Mouse (Mus musculus) limb, embryonic 11.5 days (tissue): ENCODE measurements at regions not wholly inside any gene's neighbourhood (a gene's known extent, or its start where the extent isn't known, plus 50 kb on each side); places are given as distances from the start of the nearest gene placed in this dataset.
A peak's percentile ranks its signal among the peaks of the same experiment; 100 is the strongest.

ENCODE experiments used
- ATAC-seq: fragments of 200-750 bp; cut with Nextera tagmentation; 2 replicates; pipeline ENCODE4 v1.8.0; 2017; ENCODE audit warnings: low read depth; ENCODE audit not compliant: insufficient number of reproducible peaks, low FRiP score, low TSS enrichment
- DNase-seq: peaks from one replicate; pipeline ENCODE4 v3.0.0-alpha.2; 2015; ENCODE audit warnings: low spot score
- H3K27ac ChIP-seq: fragments of 300-500 bp; sonication (generic); replicated peaks from 2 replicates; pipeline ENCODE4 v1.5.1; 2014; ENCODE audit warnings: low read depth, mild to moderate bottlenecking, low read length
- H3K27me3 ChIP-seq: fragments of 300-500 bp; sonication (generic); 2 replicates; pipeline ENCODE4 v1.6.1; 2014; ENCODE audit warnings: mild to moderate bottlenecking, low read length, mixed read lengths; ENCODE audit not compliant: control insufficient read depth, insufficient read depth
- H3K36me3 ChIP-seq: fragments of 300-500 bp; sonication (generic); 2 replicates; pipeline ENCODE4 v1.6.1; 2014; ENCODE audit warnings: mild to moderate bottlenecking, low read length, moderate library complexity, mixed read lengths; ENCODE audit not compliant: control insufficient read depth, insufficient read depth
- H3K4me1 ChIP-seq: fragments of 300-500 bp; sonication (generic); 2 replicates; pipeline ENCODE4 v1.6.1; 2014; ENCODE audit warnings: low read length, mixed read lengths; ENCODE audit not compliant: control insufficient read depth, insufficient read depth
- H3K4me2 ChIP-seq: fragments of 300-500 bp; sonication (generic); 2 replicates; pipeline ENCODE4 v1.6.1; 2014; ENCODE audit warnings: low read depth, mild to moderate bottlenecking, moderate library complexity; ENCODE audit not compliant: severe bottlenecking
- H3K4me3 ChIP-seq: fragments of 300-500 bp; sonication (generic); 2 replicates; pipeline ENCODE4 v1.5.1; 2014; ENCODE audit warnings: low read depth, low read length
- H3K9ac ChIP-seq: fragments of 300-500 bp; sonication (generic); 2 replicates; pipeline ENCODE4 v1.6.1; 2014; ENCODE audit warnings: mild to moderate bottlenecking, low read length
- H3K9me3 ChIP-seq: fragments of 300-500 bp; sonication (generic); 2 replicates; pipeline ENCODE4 v1.6.1; 2016; ENCODE audit warnings: low read length; ENCODE audit not compliant: control insufficient read depth
- WGBS: fragments of 180-500 bp; shearing (Covaris S2); extraction: QIAGEN DNeasy Blood & Tissue Kit; methylation state at CpG from one replicate; pipeline ENCODE4 v1.1.7; 2014; 5-methylcytosine and 5-hydroxymethylcytosine counted together

DNA sequence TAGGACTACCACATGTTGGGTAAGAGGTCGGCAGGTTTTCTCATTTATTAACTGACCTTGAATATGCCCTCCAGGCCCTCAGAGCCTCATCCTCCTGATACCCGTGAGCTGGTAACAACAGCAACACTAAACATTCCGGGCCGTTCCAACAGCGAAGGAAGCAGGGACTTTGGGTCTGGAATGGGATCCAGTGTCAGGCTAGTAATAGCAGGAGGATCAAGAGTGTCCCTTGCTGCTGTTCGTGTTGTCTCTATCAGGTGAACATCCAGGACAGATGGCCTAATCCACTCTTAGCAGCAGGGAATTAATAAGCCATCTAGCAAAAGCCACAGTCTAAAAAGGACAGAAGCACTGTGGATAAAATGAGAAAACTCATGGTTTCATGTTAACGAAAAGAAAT lies 106.7 kb downstream of the Cpeb2 start:
- WGBS: 75% methylated on average over 7 of the region's 7 CpGs
- H3K9me3 ChIP-seq: no peaks in the 10 kb centered on the region
- no peaks in the 10 kb centered on the region for H3K36me3 ChIP-seq
- no peak overlapping the region for H3K9ac ChIP-seq
- no peak overlapping the region for H3K4me2 ChIP-seq
- H3K27ac ChIP-seq: no peak overlapping the region
- ATAC-seq (no peak), DNase-seq (no peak)
- H3K4me1 ChIP-seq: no peaks in the 10 kb centered on the region
- no peak overlapping the region for H3K4me3 ChIP-seq
- H3K27me3 ChIP-seq: no peaks in the 10 kb centered on the region

DNA sequence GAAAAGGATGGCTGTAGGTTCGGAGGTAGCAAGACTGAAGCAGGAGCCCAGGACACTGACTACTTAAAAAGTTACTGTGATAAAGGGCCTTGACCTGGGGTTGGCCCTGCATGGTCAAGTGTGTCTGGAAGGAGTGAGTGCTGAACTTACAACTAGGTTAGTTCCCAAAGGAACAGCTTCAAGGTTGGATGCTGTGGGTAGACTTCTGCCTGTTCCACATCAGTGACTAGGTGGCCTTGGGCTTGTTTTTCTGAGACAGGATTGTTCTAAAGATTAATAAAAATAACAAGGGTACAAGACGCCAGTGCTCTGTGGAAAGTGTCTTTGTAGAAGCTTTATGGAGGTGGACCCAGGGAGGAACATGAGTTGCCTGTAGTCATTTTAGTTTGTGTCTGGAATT lies 108.5 kb downstream of the Cpeb2 start:
- Histone ChIP-seq H3K4me2 (no peak overlapping the region), H3K9me3 (no peaks in the 10 kb centered on the region), H3K4me1 (no peaks in the 10 kb centered on the region), H3K36me3 (no peaks in the 10 kb centered on the region), H3K9ac (no peak overlapping the region), H3K27me3 (no peaks in the 10 kb centered on the region), H3K27ac (no peak overlapping the region), H3K4me3 (no peak overlapping the region)
- ATAC-seq (no peak), DNase-seq (no peak)
- WGBS: 82% methylated on average over 2 of the region's 2 CpGs

GRCm38 (mm10) chr5:43344441-43344840 lies 111.5 kb downstream of the Cpeb2 start:
- H3K9me3 ChIP-seq: no peaks in the 10 kb centered on the region
- WGBS: 89% methylated on average over 1 of the region's 1 CpGs

DNA sequence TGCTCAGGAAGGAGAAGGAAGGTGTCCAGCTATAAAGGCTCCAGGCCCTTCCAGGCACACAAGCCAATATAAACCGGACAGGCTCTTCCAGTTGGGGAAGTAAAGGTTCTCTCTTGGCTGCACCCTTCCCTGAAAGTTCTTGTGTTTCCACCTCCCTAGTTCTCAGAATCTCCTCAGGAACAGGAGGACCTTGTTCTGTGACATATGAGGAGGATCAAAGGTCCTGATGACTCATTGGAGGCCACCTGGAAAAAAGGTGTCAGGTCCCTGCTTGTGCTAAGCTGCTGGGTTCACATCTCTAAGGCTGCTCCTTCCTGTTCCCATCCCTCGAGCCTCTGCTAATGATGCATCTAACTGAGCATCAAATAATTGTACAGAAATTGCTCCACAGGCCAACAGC lies 118.0 kb downstream of the Cpeb2 start:
- ATAC-seq: no peak

More at GRCm38 (mm10) chr5:43344441-43344840, 111.5 kb downstream of the Cpeb2 start:
- Histone ChIP-seq H3K27ac (no peak overlapping the region), H3K4me1 (no peaks in the 10 kb centered on the region), H3K9ac (no peak overlapping the region), H3K4me2 (no peak overlapping the region), H3K27me3 (no peaks in the 10 kb centered on the region), H3K36me3 (no peaks in the 10 kb centered on the region), H3K4me3 (no peak overlapping the region)
- no peak for ATAC-seq
- DNase-seq: no peak

GRCm38 (mm10) chr5:43353021-43353990 lies 120.3 kb downstream of the Cpeb2 start:
- Histone ChIP-seq H3K4me3 (no peak overlapping the region), H3K4me1 (0 out of 2 replicates have a peak, but pooled peaks cover 3% of the 10 kb centered on the region), H3K27me3 (no peaks in the 10 kb centered on the region), H3K9me3 (no peaks in the 10 kb centered on the region), H3K36me3 (no peaks in the 10 kb centered on the region), H3K9ac (no peak overlapping the region), H3K4me2 (no peak overlapping the region), H3K27ac (no peak overlapping the region)
- ATAC-seq: no peak
- 33% methylated on average over 23 of the region's 23 CpGs for WGBS
- peak; percentile 39 for DNase-seq

More for the DNA sequence above, 118.0 kb downstream of the Cpeb2 start:
- Histone ChIP-seq H3K27ac (no peak overlapping the region), H3K27me3 (no peaks in the 10 kb centered on the region), H3K9ac (no peak overlapping the region), H3K9me3 (no peaks in the 10 kb centered on the region), H3K36me3 (no peaks in the 10 kb centered on the region), H3K4me2 (no peak overlapping the region), H3K4me1 (0 out of 2 replicates have a peak, but pooled peaks cover 3% of the 10 kb centered on the region), H3K4me3 (no peak overlapping the region)
- DNase-seq: no peak
- 73% methylated on average over 2 of the region's 2 CpGs for WGBS

- no peak for ATAC-seq
- peak overlapping the region; percentile 52 for H3K4me2 ChIP-seq
- WGBS: 39% methylated on average over 14 of the region's 14 CpGs
- H3K9me3 ChIP-seq: no peaks in the 10 kb centered on the region
- 0 out of 2 replicates have a peak, but pooled peaks cover 3% of the 10 kb centered on the region for H3K4me1 ChIP-seq
- no peaks in the 10 kb centered on the region for H3K36me3 ChIP-seq
- DNase-seq: peak; percentile 24
- H3K9ac ChIP-seq: no peak overlapping the region
- H3K27ac ChIP-seq: no peak overlapping the region
- no peaks in the 10 kb centered on the region for H3K27me3 ChIP-seq
- peak overlapping the region; percentile 25; the same call in 1 of the 2 replicates for H3K4me3 ChIP-seq
These were observed 121.5 kb downstream of the Cpeb2 start for GRCm38 (mm10) chr5:43354351-43354942.

DNA sequence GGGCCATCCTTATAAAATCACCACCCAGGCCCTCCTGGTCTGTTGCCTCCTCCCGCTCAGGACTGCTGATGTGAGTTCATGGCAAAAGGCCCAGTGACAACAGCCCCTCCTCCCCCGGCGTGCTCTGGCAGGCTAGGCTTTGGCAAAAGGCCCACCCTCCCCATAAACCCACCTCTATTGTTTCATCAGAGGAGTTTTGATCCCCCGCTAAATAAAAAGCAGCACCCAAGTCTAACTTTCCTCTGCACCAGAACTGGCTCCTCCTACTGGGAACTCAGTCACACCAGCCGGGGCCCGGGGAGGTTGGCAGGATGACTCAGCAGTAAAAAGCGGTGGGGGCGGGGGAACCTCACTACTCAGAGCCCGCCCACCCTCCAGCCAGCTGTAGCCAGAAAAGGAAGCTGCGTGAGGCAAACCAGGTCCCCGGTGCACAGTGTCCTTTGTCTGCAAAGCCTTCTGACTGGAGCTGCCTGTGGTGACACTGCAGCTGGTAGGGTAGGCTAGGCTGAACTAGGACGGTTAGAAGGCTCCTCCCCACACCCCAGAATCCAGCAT lies 122.1 kb downstream of the Cpeb2 start:
- no peaks in the 10 kb centered on the region for H3K36me3 ChIP-seq
- DNase-seq (peak; percentile 92), ATAC-seq (peak; percentile 94)
- WGBS: under 1% methylated on average over 12 of the region's 12 CpGs
- H3K4me2 ChIP-seq: peak overlapping the region; percentile 52
- H3K9me3 ChIP-seq: no peaks in the 10 kb centered on the region
- 0 out of 2 replicates have a peak, but pooled peaks cover 3% of the 10 kb centered on the region for H3K4me1 ChIP-seq
- H3K4me3 ChIP-seq: peak overlapping the region; percentile 25
- H3K27me3 ChIP-seq: no peaks in the 10 kb centered on the region
- peak overlapping the region; percentile 5; the same call in 1 of the 2 replicates for H3K9ac ChIP-seq
- no peak overlapping the region for H3K27ac ChIP-seq

DNA sequence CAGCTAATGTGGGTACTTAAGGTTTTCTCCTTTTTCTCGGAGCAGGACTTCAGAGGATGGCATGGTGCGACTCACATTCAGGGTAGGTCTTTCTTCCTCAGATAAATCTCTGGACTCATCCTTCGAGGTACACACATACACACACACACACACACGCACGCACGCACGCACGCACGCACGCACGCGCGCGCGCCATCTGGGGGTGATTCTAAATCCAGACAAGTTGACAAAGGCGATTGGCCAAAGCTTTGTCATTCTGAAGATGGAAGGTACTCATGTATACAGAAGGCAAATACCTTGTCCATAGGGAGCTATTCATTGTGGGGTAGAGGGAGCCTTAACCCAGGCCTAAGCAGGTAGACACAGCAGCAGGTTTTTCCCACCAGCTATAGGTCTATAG lies 122.9 kb downstream of the Cpeb2 start:
- no peak overlapping the region for H3K27ac ChIP-seq
- peak; percentile 32 for DNase-seq
- 86% methylated on average over 16 of the region's 16 CpGs for WGBS
- ATAC-seq: no peak
- H3K4me1 ChIP-seq: 0 out of 2 replicates have a peak, but pooled peaks cover 3% of the 10 kb centered on the region
- H3K9me3 ChIP-seq: no peaks in the 10 kb centered on the region
- H3K4me3 ChIP-seq: no peak overlapping the region
- H3K4me2 ChIP-seq: no peak overlapping the region; the same call in 1 of the 2 replicates
- H3K9ac ChIP-seq: no peak overlapping the region; the same call in 1 of the 2 replicates
- no peaks in the 10 kb centered on the region for H3K27me3 ChIP-seq
- H3K36me3 ChIP-seq: no peaks in the 10 kb centered on the region
